Mouse (Mus musculus) large intestine, adult 2 months (tissue): Measurements from ENCODE around the gene Zfp131. TPM values are rescaled to one million over a fixed set of nuclear protein-coding genes. Genes with fewer than 3 reads are reported as not detected.

ENCODE experiments used
- DNase-seq: peaks from one replicate; pipeline ENCODE4 v3.0.0-alpha.2; 2012; ENCODE audit warnings: low read depth, low spot score
- WGBS: fragments of 180-500 bp; shearing (Covaris S2); methylation state at CpG from one replicate; pipeline ENCODE4 v1.1.7; 2018; 5-methylcytosine and 5-hydroxymethylcytosine counted together
- polyA plus RNA-seq: library from polyadenylated mRNA; depleted of rRNA; stranded (reverse); fragments of >200 nt; gene quantifications from 2 replicates; pipeline ENCODE4 v1.2.3, GENCODE M21; 2012

Gene Zfp131
- polyA plus RNA-seq, 1 experiment = 2.7 TPM

- DNase-seq = no peak
- WGBS = 2% methylated on average over 43 of the region's 43 CpGs
Measured at GRCm38 (mm10) chr13:119755681-119756471, 34.8 kb downstream of the Zfp131 start, which contains the start of gene Nim1k. TSS of gene Nim1k (minus strand) at chr13:119755882.

DNA sequence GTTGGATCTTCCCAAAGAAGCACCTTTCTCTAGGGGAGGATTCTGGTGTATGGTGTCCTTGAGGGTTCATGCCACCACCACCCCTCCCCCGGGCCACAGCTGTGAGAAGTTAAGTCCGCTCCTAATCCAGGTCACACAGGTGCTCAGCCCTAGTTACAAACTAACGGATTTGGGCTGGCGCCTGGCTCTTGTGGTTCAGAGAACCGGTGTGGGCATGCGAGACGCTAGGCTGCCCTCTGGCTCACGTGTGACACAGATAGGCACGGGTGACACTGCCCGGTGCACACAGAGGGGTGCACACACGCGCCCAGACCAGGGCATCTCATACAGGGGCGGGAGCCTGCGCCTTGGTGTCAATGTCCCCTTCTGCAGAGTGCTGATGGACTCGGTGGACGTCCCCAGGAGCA is 35.5 kb downstream of the Zfp131 start:
- 1% methylated on average over 16 of the region's 16 CpGs for WGBS
- DNase-seq = no peak

DNA sequence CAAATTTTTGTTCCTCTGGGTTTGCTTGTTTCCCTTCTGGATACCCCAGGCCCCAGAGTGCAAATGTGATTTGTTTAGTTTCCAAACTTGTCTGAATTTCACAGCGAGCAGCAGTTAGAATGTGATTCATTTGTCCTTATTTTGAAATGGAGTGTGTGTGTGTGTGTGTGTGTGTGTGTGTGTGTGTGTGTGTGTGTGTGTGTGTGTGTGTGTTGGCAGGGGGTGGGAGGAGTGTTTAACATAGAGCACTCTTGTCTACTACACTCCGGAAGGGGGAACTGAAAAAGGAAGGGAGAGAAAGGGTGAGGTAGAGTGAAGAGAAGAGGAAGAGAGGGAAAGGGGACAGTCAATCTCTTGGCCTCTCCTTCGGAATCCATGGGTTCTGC is 36.1 kb downstream of the Zfp131 start:
- 40% methylated on average over 3 of the region's 3 CpGs for WGBS
- DNase-seq = no peak

DNA sequence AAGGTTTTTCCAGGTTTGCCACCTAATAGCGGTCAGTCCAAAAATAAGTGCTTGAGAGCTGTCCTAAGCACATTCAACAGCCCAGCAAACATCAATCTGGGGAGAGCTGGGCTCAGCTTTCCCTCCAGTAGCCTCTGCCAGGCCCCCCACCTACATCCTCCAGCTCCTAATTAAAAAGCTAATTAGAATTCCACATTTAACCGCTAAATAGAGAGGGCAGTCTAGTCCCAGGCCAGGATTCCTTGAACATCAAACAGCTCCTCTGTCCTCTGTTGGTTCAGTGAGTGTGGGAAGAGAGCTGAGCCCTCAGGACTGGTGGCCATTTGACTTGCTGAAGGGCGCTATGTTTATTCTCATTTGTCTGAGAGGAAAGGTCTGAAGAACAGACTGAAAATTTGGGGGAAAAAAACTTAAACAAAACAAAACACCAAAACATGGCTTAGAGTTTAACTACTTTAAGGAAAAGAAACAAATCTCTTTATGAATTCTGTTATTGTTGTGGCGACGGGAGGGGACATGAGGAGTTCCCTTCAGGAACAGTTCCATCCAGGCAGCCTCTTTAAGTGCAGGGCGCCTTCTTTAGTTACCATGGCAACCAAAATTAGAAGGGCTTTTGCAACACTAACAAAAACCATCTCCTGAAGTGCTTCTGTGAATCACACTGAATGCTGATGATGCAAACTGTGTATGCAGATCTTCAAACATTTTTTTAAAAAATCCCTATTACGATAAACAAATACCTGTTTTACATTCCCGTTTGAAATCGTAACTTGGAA is 36.6 kb downstream of the Zfp131 start:
- 70% methylated on average over 9 of the region's 9 CpGs for WGBS
- no peak for DNase-seq

GRCm38 (mm10) chr13:119746930-119747329 is 43.8 kb downstream of the Zfp131 start:
- WGBS = 86% methylated on average over 4 of the region's 4 CpGs
- DNase-seq = no peak

DNA sequence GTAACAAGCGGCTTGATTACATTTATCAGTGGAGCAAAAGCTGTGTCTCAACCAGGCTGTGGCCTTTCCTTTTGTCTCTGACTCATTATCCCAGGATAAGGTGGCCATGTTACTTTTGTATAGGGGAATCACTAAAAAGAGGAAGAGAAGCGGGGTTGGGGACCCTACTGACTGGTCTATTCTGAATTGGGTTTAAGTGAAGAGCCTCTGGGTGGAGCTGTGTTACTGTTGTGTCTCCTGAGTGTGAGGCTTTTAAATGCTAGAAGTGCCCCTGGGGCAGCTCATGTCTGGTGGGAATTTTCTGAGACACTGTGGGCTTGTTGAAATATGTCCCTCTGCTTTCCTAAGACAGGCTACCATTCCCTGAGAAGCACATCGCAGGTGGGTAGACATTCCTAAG is 47.2 kb downstream of the Zfp131 start:
- DNase-seq = no peak
- 73% methylated on average over 3 of the region's 3 CpGs for WGBS

DNA sequence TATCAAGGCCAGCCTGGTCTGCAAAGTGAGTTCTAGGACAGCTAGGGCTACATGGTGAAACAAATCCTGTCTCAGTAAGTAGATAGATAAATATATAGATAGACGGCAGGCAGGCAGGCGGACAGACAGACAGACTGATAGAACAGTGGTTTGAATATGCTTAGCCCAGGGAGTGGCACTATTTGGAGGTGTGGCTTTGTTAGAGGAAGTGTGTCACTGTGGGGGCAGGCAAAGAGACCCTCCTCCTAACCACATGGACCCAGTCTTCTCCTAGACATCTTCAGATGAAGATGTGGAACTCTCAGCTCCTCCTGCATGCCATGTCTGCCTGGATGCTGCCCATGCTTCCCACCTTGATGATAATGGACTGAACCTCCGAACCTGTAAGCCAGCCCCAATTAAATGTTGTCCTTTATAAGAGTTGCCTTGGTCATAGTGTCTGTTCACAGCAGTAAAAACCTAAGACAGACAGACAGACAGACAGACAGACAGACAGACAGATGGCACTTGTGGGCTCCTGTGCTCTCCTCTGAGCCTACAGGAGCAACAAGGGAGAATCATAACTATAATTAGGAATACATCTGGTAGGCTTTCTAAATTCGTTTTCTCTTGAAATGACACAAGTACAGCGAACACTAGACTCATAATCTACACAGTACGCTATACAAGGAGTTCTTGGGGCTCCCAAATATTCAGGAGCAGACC is 47.8 kb downstream of the Zfp131 start:
- WGBS = 74% methylated on average over 6 of the region's 6 CpGs
- no peak for DNase-seq

- DNase-seq = no peak
Measured at GRCm38 (mm10) chr13:119741390-119742237, 49.1 kb downstream of the Zfp131 start.

GRCm38 (mm10) chr13:119731448-119731847 is 59.2 kb downstream of the Zfp131 start:
- WGBS = 80% methylated on average over 6 of the region's 6 CpGs
- no peak for DNase-seq

More at GRCm38 (mm10) chr13:119741390-119742237, 49.1 kb downstream of the Zfp131 start:
- WGBS = 20% methylated on average over 19 of the region's 19 CpGs

DNA sequence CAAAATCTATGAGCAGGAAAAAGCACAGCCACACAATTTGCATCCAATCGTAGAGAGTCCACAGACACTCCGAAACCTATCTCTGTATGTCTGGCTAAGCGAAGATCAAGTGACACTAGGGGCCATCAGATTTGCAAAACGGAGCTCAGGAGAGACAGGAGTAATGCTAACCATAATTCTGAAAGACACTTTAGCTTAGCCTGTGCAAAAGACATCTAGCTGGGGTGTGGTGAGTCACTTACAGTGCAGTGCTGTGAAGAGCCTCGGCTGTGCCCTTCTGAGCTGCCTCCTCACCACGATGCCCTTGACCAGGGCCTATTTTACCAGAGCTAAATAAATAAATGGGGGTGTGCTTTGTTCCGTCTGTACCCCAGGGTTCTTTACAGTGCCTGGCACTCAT is 61.3 kb downstream of the Zfp131 start:
- DNase-seq = no peak
- 79% methylated on average over 7 of the region's 7 CpGs for WGBS

GRCm38 (mm10) chr13:119727608-119728387 is 62.9 kb downstream of the Zfp131 start:
- 78% methylated on average over 26 of the region's 26 CpGs for WGBS
- DNase-seq = no peak

DNA sequence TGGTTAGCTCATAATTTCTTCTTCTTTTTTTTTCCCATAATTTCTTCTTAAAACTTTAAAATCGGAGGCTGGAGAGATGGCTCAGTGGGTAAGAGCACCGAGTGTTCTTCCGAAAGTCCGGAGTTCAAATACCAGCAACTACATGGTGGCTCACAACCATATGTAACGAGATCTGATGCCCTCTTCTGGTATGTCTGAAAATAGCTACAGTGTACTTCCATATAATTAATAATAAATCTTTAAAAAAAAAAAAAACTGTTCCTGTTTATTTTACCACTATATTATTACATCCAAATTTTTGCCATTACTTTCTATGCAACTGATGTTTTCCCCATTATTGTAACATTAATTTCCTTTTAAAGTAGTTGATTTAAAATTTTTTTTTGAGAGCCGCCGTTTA is 66.1 kb downstream of the Zfp131 start:
- no peak for DNase-seq
- 72% methylated on average over 7 of the region's 7 CpGs for WGBS

DNA sequence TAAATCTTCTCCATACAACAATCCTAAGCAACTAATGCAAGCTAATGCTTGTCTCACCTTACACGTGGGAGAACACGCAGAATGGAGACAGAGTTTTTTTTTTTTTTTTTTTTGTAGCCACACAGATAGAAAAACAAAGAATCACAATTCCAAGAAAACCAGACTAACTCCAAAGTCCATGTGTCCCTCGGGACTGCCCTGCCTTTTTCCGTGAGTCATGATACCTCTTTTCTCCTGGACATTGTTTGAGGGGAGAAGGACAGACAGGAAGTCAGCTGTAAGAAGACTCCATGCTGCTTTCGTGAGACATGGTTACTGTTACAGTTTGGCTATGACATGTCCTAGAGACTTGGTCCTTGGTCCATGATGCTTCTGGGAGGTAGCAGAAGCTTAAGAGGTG is 67.3 kb downstream of the Zfp131 start:
- DNase-seq = no peak
- 51% methylated on average over 5 of the region's 5 CpGs for WGBS

DNA sequence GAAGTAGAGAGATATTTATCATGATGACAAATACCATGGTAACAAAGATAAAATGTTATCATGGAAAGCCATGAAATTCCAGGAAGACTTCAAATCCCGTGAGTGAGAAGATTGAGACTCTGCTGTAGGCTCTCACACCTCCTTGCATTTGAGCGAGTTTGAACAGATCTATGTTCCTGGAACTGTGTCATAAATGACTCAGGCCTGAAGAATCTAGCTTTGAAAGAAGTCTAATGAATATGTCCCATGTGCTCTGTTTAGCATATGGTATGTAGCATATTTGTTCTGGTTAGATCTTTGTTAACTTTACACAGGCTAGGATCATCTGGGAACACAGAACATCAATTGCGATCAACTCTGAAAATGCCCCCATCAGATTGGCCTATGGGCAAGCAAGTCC is 68.2 kb downstream of the Zfp131 start:
- WGBS = 73% methylated on average over 3 of the region's 3 CpGs
- DNase-seq = no peak

- DNase-seq = no peak
- WGBS = 76% methylated on average over 2 of the region's 2 CpGs
Measured at GRCm38 (mm10) chr13:119716105-119716504, 74.6 kb downstream of the Zfp131 start.
